Mouse (Mus musculus) thymus, postnatal 0 days (tissue): ENCODE results near the gene Runx1. TPM values are rescaled to one million over a fixed set of nuclear protein-coding genes. Genes with fewer than 3 reads are reported as not detected.

Experiments used
- DNase-seq: peaks from one replicate; pipeline ENCODE4 v3.0.0-alpha.2; 2015; ENCODE audit warnings: low spot score
- polyA plus RNA-seq: library from polyadenylated mRNA; unstranded; fragments of >200 nt; fragmentation: Nextera tagmentation; extraction: Ambion mirVana; gene quantifications from 2 replicates; pipeline ENCODE4 v1.2.1, GENCODE M21; 2015

Gene Runx1
- 40.7 and 45.5 TPM in 2 replicates for polyA plus RNA-seq

GRCm38 (mm10) chr16:92825908-92826650, at the start of gene Runx1:
Gene Runx1, minus strand, starts transcription at chr16:92826149.
- DNase-seq = peak; percentile 92

- DNase-seq = no peak
These were observed 48.1 kb upstream of the Runx1 start for GRCm38 (mm10) chr16:92874015-92874414.

GRCm38 (mm10) chr16:92871728-92872127, 45.8 kb upstream of the Runx1 start:
- DNase-seq = no peak

GRCm38 (mm10) chr16:92868550-92868949, 42.6 kb upstream of the Runx1 start:
- DNase-seq = no peak

GRCm38 (mm10) chr16:92867261-92867935, 41.4 kb upstream of the Runx1 start:
- DNase-seq = peak; percentile 63

GRCm38 (mm10) chr16:92865314-92865713, 39.4 kb upstream of the Runx1 start:
- DNase-seq = no peak

GRCm38 (mm10) chr16:92864191-92864590, 38.2 kb upstream of the Runx1 start:
- no peak for DNase-seq

GRCm38 (mm10) chr16:92863179-92863578, 37.2 kb upstream of the Runx1 start:
- DNase-seq = no peak

- no peak for DNase-seq
These were observed 36.5 kb upstream of the Runx1 start for GRCm38 (mm10) chr16:92862430-92862829.

- DNase-seq = no peak
These were observed 35.6 kb upstream of the Runx1 start for GRCm38 (mm10) chr16:92861571-92861970.

GRCm38 (mm10) chr16:92860649-92861048, 34.7 kb upstream of the Runx1 start:
- no peak for DNase-seq

GRCm38 (mm10) chr16:92856779-92857178, 30.8 kb upstream of the Runx1 start:
- no peak for DNase-seq

GRCm38 (mm10) chr16:92852276-92852675, 26.3 kb upstream of the Runx1 start:
- no peak for DNase-seq

- DNase-seq = no peak
These were observed 24.5 kb upstream of the Runx1 start for GRCm38 (mm10) chr16:92850416-92850815.

GRCm38 (mm10) chr16:92847762-92848300, 21.9 kb upstream of the Runx1 start:
- DNase-seq = no peak

GRCm38 (mm10) chr16:92845244-92846225, 19.6 kb upstream of the Runx1 start:
- peak; percentile 34 for DNase-seq

GRCm38 (mm10) chr16:92838709-92839108, 12.8 kb upstream of the Runx1 start:
- no peak for DNase-seq

- no peak for DNase-seq
These were observed 5.4 kb upstream of the Runx1 start for GRCm38 (mm10) chr16:92831341-92831740.

- DNase-seq = no peak
These were observed 4.5 kb upstream of the Runx1 start for GRCm38 (mm10) chr16:92830479-92830878.

- no peak for DNase-seq
These were observed 2.4 kb upstream of the Runx1 start for GRCm38 (mm10) chr16:92828308-92828862.
